Mouse (Mus musculus) frontal cortex, adult 2 months (tissue): ENCODE measurements around the gene Rgs6. TPM values are rescaled to one million over a fixed set of nuclear protein-coding genes. Genes with fewer than 3 reads are reported as not detected.
A peak's percentile ranks its signal among the peaks of the same experiment; 100 is the strongest.

Experiments
- DNase-seq, 2 experiments: peaks; one replicate each; pipeline ENCODE4 v3.0.0; 2022; ENCODE audit warnings: low spot score in 1 of 2; ENCODE audit errors: extremely low spot score in 1 of 2
- polyA plus RNA-seq: library from polyadenylated mRNA; depleted of rRNA; stranded (reverse); fragments of >200 nt; gene quantifications from 2 replicates; pipeline ENCODE4 v1.2.3, GENCODE M21; 2012; rRNA removed

Rgs6 gene
- 26.6 and 28.0 TPM in 2 replicates for polyA plus RNA-seq

GRCm38 (mm10) chr12:82588017-82588416, at the start of gene Rgs6:
TSS of gene Rgs6 (plus strand) at chr12:82588292.
- no peak for DNase-seq

GRCm38 (mm10) chr12:82547127-82547526, 41.0 kb upstream of the Rgs6 start:
- DNase-seq, result no peak

- DNase-seq, result no peak
Observed at GRCm38 (mm10) chr12:82549228-82549627, 38.9 kb upstream of the Rgs6 start.

GRCm38 (mm10) chr12:82550076-82550475, 38.0 kb upstream of the Rgs6 start:
- DNase-seq, result no peak

GRCm38 (mm10) chr12:82552376-82552775, 35.7 kb upstream of the Rgs6 start:
- DNase-seq, result no peak

- no peak for DNase-seq
Observed at GRCm38 (mm10) chr12:82562916-82563315, 25.2 kb upstream of the Rgs6 start.

GRCm38 (mm10) chr12:82568370-82568769, 19.7 kb upstream of the Rgs6 start:
- no peak for DNase-seq

GRCm38 (mm10) chr12:82572706-82573105, 15.4 kb upstream of the Rgs6 start:
- peak; percentile 33 to 75 for DNase-seq

GRCm38 (mm10) chr12:82586592-82586991, 1.5 kb upstream of the Rgs6 start:
- no peak for DNase-seq

GRCm38 (mm10) chr12:82587348-82587895, 670 bp upstream of the Rgs6 start:
- DNase-seq, result no peak

GRCm38 (mm10) chr12:82588846-82589630, 946 bp downstream of the Rgs6 start:
- peak in 1 of 2 experiments; percentile 6 for DNase-seq

GRCm38 (mm10) chr12:82599011-82599410, 10.9 kb downstream of the Rgs6 start:
- no peak for DNase-seq

GRCm38 (mm10) chr12:82600406-82600805, 12.3 kb downstream of the Rgs6 start:
- no peak for DNase-seq

- no peak for DNase-seq
Observed at GRCm38 (mm10) chr12:82602823-82603222, 14.7 kb downstream of the Rgs6 start.

- DNase-seq, result no peak
Observed at GRCm38 (mm10) chr12:82603308-82603707, 15.2 kb downstream of the Rgs6 start.

- no peak for DNase-seq
Observed at GRCm38 (mm10) chr12:82603979-82604378, 15.9 kb downstream of the Rgs6 start.

- DNase-seq, result no peak
Observed at GRCm38 (mm10) chr12:82612769-82613660, 24.9 kb downstream of the Rgs6 start.

- DNase-seq, result peak in 1 of 2 experiments; percentile 26
Observed at GRCm38 (mm10) chr12:82616486-82616812, 28.4 kb downstream of the Rgs6 start.

GRCm38 (mm10) chr12:82616813-82617681, 29.0 kb downstream of the Rgs6 start:
- peak; percentile 16 to 57 for DNase-seq

GRCm38 (mm10) chr12:82617682-82618370, 29.7 kb downstream of the Rgs6 start:
- no peak for DNase-seq
